Mouse (Mus musculus) layer of hippocampus, postnatal 10 days (tissue): Measurements from ENCODE around the gene Tmem254b. TPM values are rescaled to one million over a fixed set of nuclear protein-coding genes. Genes with fewer than 3 reads are reported as not detected.
"Not testable (repeated sequence)": the region's sequence is repeated elsewhere in the genome, so short reads cannot be mapped to it uniquely, and the experiment has no call there.

Source experiments
- DNase-seq, 2 experiments: peaks; one replicate each; pipeline ENCODE4 v3.0.0; 2021; ENCODE audit warnings: low spot score in 2 of 2
- long read RNA-seq: library from polyadenylated mRNA; stranded (forward); transcript quantifications from one replicate; pipeline ENCODE4 v2.0.0, GENCODE M21; 2023
- total RNA-seq, 2 experiments: library from RNA; stranded (reverse); gene quantifications; 2 replicates each; pipeline ENCODE4 v1.2.3; 2021

Gene Tmem254b
- 10 to 100 TPM; 38.9 to 45.9 TPM for total RNA-seq
- long read RNA-seq, transcript Tmem254b-202 (4 exons, 1,108 nt): minor isoform, 7 of 71 reads
- long read RNA-seq, transcript Tmem254b-201 (4 exons, 1,447 nt): major isoform, 56 of 71 reads
- long read RNA-seq, partial matches to known transcripts: 1 of 71 reads
- long read RNA-seq, other reads (novel, unspliced or antisense): 7 of 71 reads

DNA sequence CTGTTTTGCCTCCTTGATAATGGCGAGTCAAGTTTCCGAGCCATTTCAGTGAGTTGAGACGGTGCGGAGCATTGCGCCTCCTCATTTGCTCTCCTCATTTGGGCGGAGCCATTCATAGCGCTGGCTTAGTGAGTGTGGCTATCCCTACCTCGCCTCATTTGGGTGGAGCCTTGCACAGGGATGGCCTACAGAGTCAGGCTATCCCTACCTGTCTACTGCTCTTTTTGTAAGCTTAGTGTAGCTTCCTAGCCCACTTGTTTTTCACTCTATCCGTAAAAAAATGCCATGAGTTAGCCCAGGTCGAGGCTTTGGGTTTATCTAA, at the start of gene Tmem254b:
Tmem254b (minus strand) TSS at position 116 of the 322 bp plus-strand sequence.
- DNase-seq: not testable (repeated sequence)

DNA sequence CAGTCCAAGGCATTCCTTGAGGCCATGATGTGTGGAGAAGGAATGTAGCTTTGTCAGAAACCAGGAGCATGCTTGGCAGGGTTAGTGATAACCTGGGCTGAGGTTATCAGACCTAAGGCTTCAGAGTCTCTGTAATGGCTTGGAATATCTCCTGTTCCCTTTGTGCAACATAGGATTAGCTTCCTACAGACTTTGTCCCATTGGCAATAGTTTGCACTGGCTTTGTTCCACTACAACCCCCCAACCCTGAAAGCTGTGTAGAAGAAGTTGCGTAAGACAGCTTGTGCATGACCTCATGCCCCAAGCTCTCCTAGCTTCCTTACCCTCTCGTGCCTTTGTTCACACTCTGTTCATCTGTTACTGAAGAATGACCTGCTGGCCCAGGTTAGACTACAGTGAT, 30.3 kb upstream of the Tmem254b start:
- not testable (repeated sequence) for DNase-seq

DNA sequence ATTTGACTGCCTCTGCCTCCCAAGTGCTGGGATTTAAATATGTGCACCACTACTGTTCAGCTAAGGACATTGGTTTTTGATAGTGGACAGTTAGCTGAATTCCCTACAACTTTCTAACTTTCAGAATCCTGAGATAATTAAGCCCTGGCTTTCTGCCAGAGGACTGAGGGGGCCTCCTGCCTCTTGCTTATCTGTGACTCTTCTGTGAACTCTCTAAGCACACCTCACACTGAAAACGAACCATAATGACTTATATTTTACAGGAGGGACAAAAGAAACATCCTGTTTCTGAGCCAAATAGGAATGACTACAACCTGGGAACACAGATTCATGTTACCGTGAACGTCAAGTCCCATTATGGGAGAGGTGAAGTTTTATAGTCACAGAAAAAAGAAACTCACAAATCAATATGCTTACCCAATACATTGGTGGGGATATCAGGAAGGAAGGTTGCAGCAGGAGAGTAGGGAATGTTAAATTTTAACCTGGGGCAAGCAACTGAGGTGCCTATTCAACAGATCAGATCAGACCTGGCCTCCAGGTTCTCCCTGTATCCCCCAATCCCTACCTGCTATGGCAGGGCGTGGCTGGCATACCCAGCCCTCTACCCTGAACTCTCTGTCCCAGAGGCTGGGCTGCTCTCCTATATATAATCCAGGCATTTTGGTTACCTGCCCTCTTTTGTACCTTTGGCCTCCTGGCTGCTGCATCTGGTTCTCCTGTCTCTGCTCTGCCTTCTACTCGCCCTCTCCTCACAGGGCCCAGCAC, 9.6 kb upstream of the Tmem254b start:
- DNase-seq: not testable (repeated sequence)

DNA sequence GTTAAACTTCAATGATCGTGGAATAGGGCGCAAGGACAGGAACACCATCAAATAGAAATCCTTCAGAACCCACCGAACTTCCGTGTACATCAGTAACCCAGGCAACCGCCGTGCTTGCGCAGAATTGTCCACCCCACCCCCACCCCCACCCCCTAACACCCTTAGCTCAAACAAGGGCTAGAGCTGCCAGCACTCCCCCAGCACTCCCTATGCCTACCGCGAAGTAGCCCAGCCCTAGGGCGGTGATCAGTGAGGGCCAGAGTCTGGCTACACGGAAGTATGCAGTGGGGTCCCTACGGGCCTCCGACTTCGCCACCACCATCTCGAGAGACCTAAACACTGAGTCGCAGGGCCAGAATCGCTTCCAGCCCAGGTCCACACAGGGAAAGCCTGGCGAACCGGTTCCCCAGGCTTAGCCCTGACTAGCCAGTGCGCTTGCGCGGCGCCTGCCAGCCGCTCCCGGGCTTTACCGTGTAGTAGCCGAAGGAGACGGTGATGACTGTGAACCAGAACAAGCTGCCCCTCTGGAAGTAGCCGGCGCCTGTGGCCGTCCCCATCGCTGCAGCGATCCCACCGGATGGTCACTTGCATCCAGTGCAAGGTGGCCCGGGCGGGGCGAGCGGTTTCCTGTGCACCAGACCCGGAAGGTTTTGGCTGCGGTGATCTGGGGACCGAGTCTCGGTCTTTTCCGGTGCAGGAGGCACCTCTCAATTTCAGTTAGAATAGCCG, 480 bp downstream of the Tmem254b start:
- DNase-seq: not testable (repeated sequence)

DNA sequence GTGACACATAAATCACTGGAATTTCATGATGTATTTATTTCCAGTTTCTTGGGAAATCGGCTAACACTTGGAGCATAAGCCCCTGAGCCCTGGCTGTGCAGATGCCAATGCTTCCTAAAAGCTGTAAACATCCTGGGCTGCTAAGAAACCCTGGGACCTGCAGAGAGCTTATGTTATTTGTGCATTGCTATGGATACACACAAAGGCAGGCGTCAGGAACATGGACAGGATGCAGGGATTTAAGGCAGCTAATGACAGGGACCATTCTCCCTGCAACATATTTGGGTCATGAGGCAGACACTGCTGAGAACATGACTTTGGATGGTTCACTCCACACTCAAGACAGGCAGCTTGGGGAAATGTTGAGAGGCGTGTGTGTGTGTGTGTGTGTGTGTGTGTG, 9.0 kb downstream of the Tmem254b start:
- not testable (repeated sequence) for DNase-seq

DNA sequence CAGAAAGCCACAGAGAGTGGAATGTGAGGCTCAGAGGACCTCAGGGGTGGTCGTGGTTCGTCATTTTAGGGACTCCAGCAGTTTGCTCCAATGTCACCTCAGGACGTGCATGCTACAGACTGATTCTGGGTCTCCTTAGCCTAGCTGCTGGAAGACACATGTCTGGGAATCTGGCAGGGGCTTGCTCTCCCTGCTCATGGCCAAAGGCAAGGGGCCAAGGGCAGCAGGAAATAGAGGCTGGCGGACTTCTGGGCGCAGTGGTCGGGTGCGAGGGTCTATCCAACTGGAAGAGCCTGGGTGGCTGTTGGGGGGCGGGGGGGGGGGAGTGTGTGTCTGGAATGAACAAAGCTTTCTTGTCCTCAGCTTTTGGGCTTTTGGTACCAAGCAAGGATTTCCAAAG, 18.5 kb downstream of the Tmem254b start:
- not testable (repeated sequence) for DNase-seq

DNA sequence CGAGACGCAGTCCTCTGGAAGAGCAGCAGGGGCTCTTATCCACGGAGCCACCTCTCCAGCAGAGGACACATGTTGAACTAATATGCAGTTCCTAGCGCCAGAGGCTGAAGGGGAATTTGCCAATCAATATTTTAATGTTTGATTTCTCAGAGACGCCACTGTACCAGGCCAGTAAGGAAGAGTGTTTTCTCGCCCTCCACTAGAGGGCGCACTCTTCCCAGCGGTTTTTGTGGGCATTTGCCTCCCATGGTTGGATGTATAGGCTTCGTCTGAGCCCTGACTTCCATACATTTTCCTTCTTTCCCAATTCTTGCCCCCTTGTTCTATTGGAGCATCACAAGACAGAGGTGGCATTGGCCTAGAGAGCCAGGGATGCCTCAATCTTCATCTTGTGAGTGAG, 20.2 kb downstream of the Tmem254b start:
- not testable (repeated sequence) for DNase-seq

DNA sequence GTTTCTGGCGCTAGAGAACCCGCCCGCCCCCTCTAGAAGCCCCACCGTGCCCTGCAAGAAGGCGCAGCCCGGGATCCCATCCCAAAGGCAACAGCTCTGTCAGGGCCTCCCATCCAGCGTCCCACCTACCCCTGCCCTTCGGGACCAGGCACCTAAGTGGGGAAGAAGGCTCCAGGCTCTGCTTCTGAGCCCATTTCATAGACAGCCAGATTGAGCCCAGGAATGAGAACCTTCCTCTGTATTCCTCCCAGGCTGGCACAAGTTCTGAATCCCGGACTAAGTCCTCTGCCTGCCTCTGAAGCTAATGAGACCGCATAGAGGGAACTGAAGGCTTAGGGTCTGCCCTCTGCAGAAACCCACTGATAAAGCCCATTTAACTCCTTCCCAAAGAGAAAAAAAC, 24.5 kb downstream of the Tmem254b start, which contains the start of gene Plac9b:
Plac9b (minus strand) TSS at position 101 of the 400 bp plus-strand sequence.
- not testable (repeated sequence) for DNase-seq

DNA sequence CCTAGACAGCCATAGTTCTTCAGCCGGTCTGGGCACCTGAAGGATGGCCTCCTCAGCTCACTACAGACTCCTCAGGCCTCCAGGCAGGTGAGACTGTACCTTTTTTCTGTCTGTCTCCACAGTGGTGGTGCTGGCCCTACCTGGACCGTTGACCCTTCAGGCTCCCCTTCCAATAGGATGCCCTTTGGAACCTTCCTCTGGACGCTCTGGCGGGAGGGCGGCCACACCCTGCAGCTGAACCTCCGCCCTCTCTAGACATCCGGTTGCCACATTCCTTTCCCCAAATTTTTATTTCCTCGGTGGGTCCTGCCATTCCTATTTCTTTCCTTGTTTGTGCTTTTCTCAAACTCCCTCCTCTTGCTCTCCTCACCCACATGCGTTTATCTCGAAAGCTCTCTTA, 25.2 kb downstream of the Tmem254b start:
- DNase-seq: not testable (repeated sequence)

DNA sequence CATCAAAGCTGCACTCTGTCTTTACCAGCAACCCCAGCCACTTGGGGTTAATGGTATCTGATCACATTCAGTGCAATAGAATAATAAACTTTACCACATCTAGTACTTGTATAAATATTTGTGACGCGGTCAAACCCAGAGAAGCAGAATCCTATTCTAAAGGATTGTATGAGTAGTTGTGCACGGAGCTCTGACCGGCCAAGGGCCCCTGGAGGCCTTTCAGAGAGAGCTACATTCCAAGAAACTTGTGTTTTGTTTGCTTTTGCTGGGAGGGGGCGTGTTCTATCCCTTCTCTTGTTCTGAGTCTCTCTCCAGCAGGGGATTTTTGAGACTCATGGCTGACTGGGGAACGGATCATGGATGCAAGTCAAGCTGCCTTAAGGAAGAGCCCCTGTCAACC, 31.8 kb downstream of the Tmem254b start:
- DNase-seq: not testable (repeated sequence)

DNA sequence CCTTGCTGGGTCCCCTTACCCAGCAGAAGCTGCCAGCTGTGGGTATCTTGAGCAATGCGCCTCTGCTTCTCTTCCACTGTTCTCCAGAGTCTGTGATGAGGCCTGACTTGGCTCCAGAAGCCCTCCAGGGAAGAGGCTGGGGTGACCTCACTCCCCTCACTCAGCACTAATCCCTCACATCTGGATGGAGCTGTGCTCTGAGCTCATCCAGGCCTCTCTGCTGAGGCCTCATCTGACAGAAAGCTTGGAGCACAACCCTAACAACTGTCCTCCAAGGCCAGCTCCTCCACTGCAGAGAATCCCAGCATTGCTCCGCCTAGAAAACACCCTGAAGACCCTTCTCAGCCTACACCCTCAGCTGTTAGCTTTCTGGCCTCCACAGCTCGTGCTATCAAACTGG, 32.9 kb downstream of the Tmem254b start:
- DNase-seq: not testable (repeated sequence)

DNA sequence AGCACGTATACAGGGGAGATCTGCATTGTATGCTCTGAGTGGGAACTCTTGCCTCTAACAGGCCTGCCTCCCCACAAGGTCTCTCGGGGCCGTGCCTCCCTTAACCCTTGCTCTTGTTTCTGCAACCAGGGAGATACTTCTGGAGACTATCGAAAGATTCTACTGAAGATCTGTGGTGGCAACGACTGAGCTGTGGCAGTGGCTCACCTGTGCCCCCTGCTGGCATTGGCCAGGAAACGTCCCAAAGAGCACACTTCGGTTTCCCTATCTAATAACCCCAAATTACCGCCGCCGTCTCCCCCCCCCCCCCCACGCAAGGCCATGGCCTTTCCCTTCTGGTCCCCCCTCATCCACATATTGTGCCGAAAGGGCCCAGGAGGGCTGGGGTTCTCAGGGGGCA, 41.6 kb downstream of the Tmem254b start:
- DNase-seq: not testable (repeated sequence)

DNA sequence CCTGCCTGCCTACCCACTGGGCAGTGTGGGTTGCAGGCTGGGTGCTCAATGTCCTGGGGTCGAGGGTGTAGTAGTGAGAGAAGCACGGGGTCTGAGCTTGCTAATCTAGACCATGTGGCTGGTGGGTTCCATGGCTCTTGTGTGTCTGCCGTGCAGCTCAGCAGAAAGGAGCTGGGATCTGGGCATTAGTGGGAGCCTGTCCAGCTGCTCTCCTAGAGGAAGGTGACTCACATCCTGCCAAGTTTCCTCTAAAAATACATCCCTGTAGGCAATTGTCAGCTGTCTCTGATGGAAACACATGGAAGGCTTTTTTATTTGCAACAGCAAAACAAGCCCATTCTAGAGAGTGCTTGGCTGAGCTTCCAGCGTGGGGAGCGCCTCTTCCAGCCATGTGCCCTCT, 44.4 kb downstream of the Tmem254b start:
- not testable (repeated sequence) for DNase-seq

DNA sequence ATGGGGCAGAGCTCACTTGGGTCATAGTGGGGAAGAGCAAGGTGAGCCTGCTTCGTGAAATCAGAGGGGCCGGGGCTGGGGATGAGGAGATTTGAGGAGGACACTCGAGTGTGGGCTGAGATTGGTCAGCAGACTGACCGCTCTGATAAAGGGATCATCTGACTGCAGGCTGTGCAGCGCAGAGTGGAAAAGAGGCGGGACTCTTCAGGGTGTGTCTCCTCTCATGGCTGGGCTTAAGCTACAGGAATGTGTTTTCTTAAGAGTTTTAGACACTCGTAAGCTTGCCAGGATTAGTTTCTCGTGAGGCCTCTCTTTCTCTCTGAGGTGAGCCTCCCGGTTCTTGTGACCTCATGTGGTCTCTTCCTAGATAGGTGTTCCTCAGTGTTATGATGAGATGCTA, 45.7 kb downstream of the Tmem254b start:
- not testable (repeated sequence) for DNase-seq

DNA sequence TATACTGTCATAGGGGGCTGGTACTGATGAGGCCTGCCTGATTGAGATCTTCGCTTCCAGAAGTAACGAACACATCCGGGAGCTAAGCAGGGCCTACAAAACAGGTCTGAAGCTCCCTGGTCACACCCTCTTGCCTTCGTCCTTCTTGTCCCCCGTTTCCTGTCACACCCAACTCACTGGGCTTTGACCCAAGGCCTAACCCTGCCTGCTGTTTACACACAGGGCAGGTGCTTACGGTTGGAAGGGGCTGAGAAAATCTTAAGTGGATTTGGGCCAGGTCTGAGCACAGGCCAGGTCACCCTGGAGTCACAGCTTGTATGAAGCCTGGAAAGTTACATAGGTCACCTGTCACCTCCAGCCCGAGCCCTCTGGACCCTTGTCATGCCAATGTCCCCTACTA, 50.8 kb downstream of the Tmem254b start:
- not testable (repeated sequence) for DNase-seq

Other genes with a start within 250 kb of the Tmem254b start
- gene Duxbl1, start 228.5 kb downstream of the Tmem254b start, total RNA-seq: 1 to 10 TPM in 1 of 2 experiments, not detected in 1; 1.3 TPM
- gene Gm9780, start 164.3 kb downstream of the Tmem254b start, total RNA-seq: 10 to 100 TPM; 17.5 to 18.8 TPM
- gene Tmem254c, start 139.7 kb downstream of the Tmem254b start, total RNA-seq: 10 to 100 TPM; 35.1 to 52.3 TPM
- not detected for gene Cphx2, start 125.5 kb downstream of the Tmem254b start, total RNA-seq
- not detected for gene Cphx3, start 124.7 kb downstream of the Tmem254b start, total RNA-seq
- 1 to 10 TPM in 1 of 2 experiments, under 1 TPM in 1; 0.22 to 1.1 TPM for gene Duxbl2, start 88.7 kb downstream of the Tmem254b start, total RNA-seq
- gene Plac9b, start 24.6 kb downstream of the Tmem254b start, total RNA-seq: 10 to 100 TPM; 32.8 to 47.4 TPM
- 1 to 10 TPM; 2.6 to 2.9 TPM for gene Duxbl3, start 50.9 kb upstream of the Tmem254b start, total RNA-seq